Mouse (Mus musculus) adrenal gland, postnatal 36 days (tissue): Measurements from ENCODE around the gene Sez6l. TPM values are rescaled to one million over a fixed set of nuclear protein-coding genes. Genes with fewer than 3 reads are reported as not detected.

Source experiments
- DNase-seq, 2 experiments: peaks; one replicate each; pipeline ENCODE4 v3.0.0; 2021; ENCODE audit warnings: mixed read lengths in 1 of 2
- long read RNA-seq, 2 experiments: library from polyadenylated mRNA; stranded (forward); transcript quantifications; one replicate each; pipeline ENCODE4 v2.0.0; 2021; ENCODE audit warnings: borderline sequencing depth in 2 of 2
- total RNA-seq, 2 experiments: library from RNA; stranded (reverse); gene quantifications; 2 replicates each; pipeline ENCODE4 v1.2.3; 2021

The Sez6l gene
- total RNA-seq, result 1 to 10 TPM; 3.6 to 8.7 TPM
- long read RNA-seq, experiment 1, partial matches to known transcripts, result 1 of 2 reads
- long read RNA-seq, experiment 1, other reads (novel, unspliced or antisense), result 1 of 2 reads
- long read RNA-seq, experiment 2, partial matches to known transcripts, result 0 of 1 reads
- long read RNA-seq, experiment 2, other reads (novel, unspliced or antisense), result 1 of 1 reads

- DNase-seq, result peak; percentile 47 to 51
Observed at GRCm38 (mm10) chr5:112576993-112577670, at the start of gene Sez6l. TSS of gene Sez6l (minus strand) at chr5:112577185.

- no peak for DNase-seq
Observed at GRCm38 (mm10) chr5:112625555-112626160, 48.7 kb upstream of the Sez6l start.

GRCm38 (mm10) chr5:112622946-112623345 is 46.0 kb upstream of the Sez6l start:
- no peak for DNase-seq

GRCm38 (mm10) chr5:112620256-112620655 is 43.3 kb upstream of the Sez6l start:
- no peak for DNase-seq

- DNase-seq, result no peak
Observed at GRCm38 (mm10) chr5:112619344-112619743, 42.4 kb upstream of the Sez6l start.

- no peak for DNase-seq
Observed at GRCm38 (mm10) chr5:112617602-112618247, 40.7 kb upstream of the Sez6l start.

GRCm38 (mm10) chr5:112615946-112616617 is 39.1 kb upstream of the Sez6l start:
- no peak for DNase-seq

- peak; percentile 22 to 33 for DNase-seq
Observed at GRCm38 (mm10) chr5:112607867-112608516, 31.0 kb upstream of the Sez6l start.

- no peak for DNase-seq
Observed at GRCm38 (mm10) chr5:112607119-112607518, 30.1 kb upstream of the Sez6l start.

- no peak for DNase-seq
Observed at GRCm38 (mm10) chr5:112605371-112605770, 28.4 kb upstream of the Sez6l start.

- peak in 1 of 2 experiments; percentile 28 for DNase-seq
Observed at GRCm38 (mm10) chr5:112604251-112604650, 27.3 kb upstream of the Sez6l start.

GRCm38 (mm10) chr5:112603594-112603993 is 26.6 kb upstream of the Sez6l start:
- peak in 1 of 2 experiments; percentile 4 for DNase-seq

- peak in 1 of 2 experiments; percentile 30 for DNase-seq
Observed at GRCm38 (mm10) chr5:112600309-112600939, 23.4 kb upstream of the Sez6l start.

- no peak for DNase-seq
Observed at GRCm38 (mm10) chr5:112599538-112600308, 22.7 kb upstream of the Sez6l start.

- DNase-seq, result peak; percentile 27 to 64
Observed at GRCm38 (mm10) chr5:112597876-112598275, 20.9 kb upstream of the Sez6l start.

GRCm38 (mm10) chr5:112597307-112597706 is 20.3 kb upstream of the Sez6l start:
- DNase-seq, result no peak

- DNase-seq, result peak in 1 of 2 experiments; percentile 32
Observed at GRCm38 (mm10) chr5:112596729-112597128, 19.7 kb upstream of the Sez6l start.

- DNase-seq, result no peak
Observed at GRCm38 (mm10) chr5:112595701-112596632, 19.0 kb upstream of the Sez6l start.

- no peak for DNase-seq
Observed at GRCm38 (mm10) chr5:112591706-112592105, 14.7 kb upstream of the Sez6l start.
